Mouse (Mus musculus) forebrain, postnatal 0 days (tissue): ENCODE data around the gene Nanos1. TPM values are rescaled to one million over a fixed set of nuclear protein-coding genes. Genes with fewer than 3 reads are reported as not detected.

Experiments used
- ATAC-seq: fragments of 200-750 bp; cut with Nextera tagmentation; 2 replicates; pipeline ENCODE4 v1.8.0; 2017; ENCODE audit warnings: mild to moderate bottlenecking, moderate library complexity
- DNase-seq: peaks from one replicate; pipeline ENCODE4 v3.0.0-alpha.2; 2015
- H3K27ac ChIP-seq: fragments of 300-500 bp; sonication (generic); 2 replicates; pipeline ENCODE4 v1.5.1; 2014; ENCODE audit warnings: low read depth, mild to moderate bottlenecking, antibody characterized with exemption, low read length, moderate library complexity, mixed read lengths
- H3K27me3 ChIP-seq: fragments of 300-500 bp; sonication (generic); 2 replicates; pipeline ENCODE4 v1.6.1; 2014; ENCODE audit warnings: mild to moderate bottlenecking, low read length, mixed read lengths; ENCODE audit not compliant: insufficient read depth
- H3K36me3 ChIP-seq: fragments of 300-500 bp; sonication (generic); 2 replicates; pipeline ENCODE4 v1.6.1; 2014; ENCODE audit warnings: mild to moderate bottlenecking, moderate library complexity; ENCODE audit not compliant: insufficient read depth
- H3K4me1 ChIP-seq: fragments of 300-500 bp; sonication (generic); 2 replicates; pipeline ENCODE4 v1.6.1; 2014; ENCODE audit warnings: antibody characterized with exemption; ENCODE audit not compliant: insufficient read depth
- H3K4me2 ChIP-seq: fragments of 300-500 bp; sonication (generic); 2 replicates; pipeline ENCODE4 v1.6.1; 2014; ENCODE audit warnings: low read depth, mild to moderate bottlenecking, moderate library complexity
- H3K4me3 ChIP-seq: fragments of 300-500 bp; sonication (generic); 2 replicates; pipeline ENCODE4 v1.5.1; 2014; ENCODE audit warnings: low read depth, low read length, mixed read lengths
- H3K9ac ChIP-seq: fragments of 300-500 bp; sonication (generic); 2 replicates; pipeline ENCODE4 v1.6.1; 2014; ENCODE audit warnings: mild to moderate bottlenecking
- H3K9me3 ChIP-seq: fragments of 300-500 bp; sonication (generic); 2 replicates; pipeline ENCODE4 v1.6.1; 2016; ENCODE audit warnings: low read length
- CTCF ChIP-seq: sonication (generic); IDR thresholded peaks from 2 replicates; pipeline ENCODE4 v1.5.1; 2016; ENCODE audit warnings: antibody characterized with exemption, control low read depth, low read depth
- WGBS: fragments of 180-500 bp; shearing (Covaris S2); extraction: QIAGEN DNeasy Blood & Tissue Kit; methylation state at CpG from one replicate; pipeline ENCODE4 v1.1.7; 2014; 5-methylcytosine and 5-hydroxymethylcytosine counted together
- polyA plus RNA-seq: library from polyadenylated mRNA; unstranded; fragments of >200 nt; fragmentation: Nextera tagmentation; extraction: Ambion mirVana; gene quantifications from 2 replicates; pipeline ENCODE4 v1.2.1, GENCODE M21; 2015
- total RNA-seq: library from RNA; depleted of rRNA; stranded (reverse); fragments of >200 nt; gene quantifications from 2 replicates; pipeline ENCODE4 v1.2.3, GENCODE M21; 2014

Nanos1 gene
- total and polyA plus RNA-seq, 2 experiments from 2014 or later, result 16.5 to 39.8 TPM

GRCm38 (mm10) chr19:60788214-60788960 lies 32.6 kb downstream of the Nanos1 start:
- H3K27me3 ChIP-seq, result no peaks in the 10 kb centered on the region
- no peaks in the 10 kb centered on the region for H3K9me3 ChIP-seq
- H3K4me2 ChIP-seq, result peak overlapping the region; percentile 74
- H3K36me3 ChIP-seq, result no peaks in the 10 kb centered on the region
- WGBS, result 42% methylated on average over 6 of the region's 6 CpGs
- DNase-seq (no peak), ATAC-seq (no peak)
- no peak for TF ChIP-seq CTCF
- no peak overlapping the region for H3K9ac ChIP-seq
- peak overlapping the region; percentile 66 for H3K4me3 ChIP-seq
- peaks cover 20% of the 10 kb centered on the region for H3K4me1 ChIP-seq
- H3K27ac ChIP-seq, result no peak overlapping the region

GRCm38 (mm10) chr19:60789452-60789851 lies 33.7 kb downstream of the Nanos1 start:
- no peak for DNase-seq
- H3K9me3 ChIP-seq, result no peaks in the 10 kb centered on the region
- TF ChIP-seq CTCF, result no peak
- H3K27ac ChIP-seq, result peak overlapping the region; percentile 98
- H3K27me3 ChIP-seq, result no peaks in the 10 kb centered on the region
- ATAC-seq, result no peak
- H3K4me3 ChIP-seq, result peak overlapping the region; percentile 66
- WGBS, result 2% methylated on average over 7 of the region's 7 CpGs
- H3K4me1 ChIP-seq, result peaks cover 20% of the 10 kb centered on the region
- H3K4me2 ChIP-seq, result peak overlapping the region; percentile 74
- H3K9ac ChIP-seq, result peak overlapping the region; percentile 99
- no peaks in the 10 kb centered on the region for H3K36me3 ChIP-seq

- ATAC-seq (peak; percentile 66), DNase-seq (no peak)
- H3K9me3 ChIP-seq, result no peaks in the 10 kb centered on the region
- peaks cover 20% of the 10 kb centered on the region for H3K4me1 ChIP-seq
- H3K27ac ChIP-seq, result peak overlapping the region; percentile 98
- 3% methylated on average over 56 of the region's 60 CpGs for WGBS
- peak overlapping the region; percentile 66 for H3K4me3 ChIP-seq
- H3K9ac ChIP-seq, result peak overlapping the region; percentile 99
- no peak for TF ChIP-seq CTCF
- H3K4me2 ChIP-seq, result peak overlapping the region; percentile 74
- H3K36me3 ChIP-seq, result no peaks in the 10 kb centered on the region
- no peaks in the 10 kb centered on the region for H3K27me3 ChIP-seq
Observed at GRCm38 (mm10) chr19:60789919-60790506, 34.2 kb downstream of the Nanos1 start.

- peak within 1 kb of the TSS; percentile 66 for H3K4me3 ChIP-seq
- DNase-seq, result peak; percentile 98
- TF ChIP-seq CTCF, result peak; percentile 23; the same call in 1 of the 2 replicates
Observed at GRCm38 (mm10) chr19:60790551-60791161, 34.9 kb downstream of the Nanos1 start, which contains the start of gene Eif3a. Gene Eif3a (minus strand): TSS chr19:60790658.

GRCm38 (mm10) chr19:60791164-60791563 lies 35.4 kb downstream of the Nanos1 start:
- Histone ChIP-seq H3K9me3 (no peaks in the 10 kb centered on the region), H3K9ac (peak overlapping the region; percentile 99), H3K4me2 (peak overlapping the region; percentile 74), H3K36me3 (no peaks in the 10 kb centered on the region), H3K4me3 (peak overlapping the region; percentile 66), H3K27me3 (no peaks in the 10 kb centered on the region), H3K4me1 (peaks cover 20% of the 10 kb centered on the region), H3K27ac (peak overlapping the region; percentile 98)
- DNase-seq, result no peak
- no peak for ATAC-seq
- 13% methylated on average over 9 of the region's 9 CpGs for WGBS
- TF ChIP-seq CTCF, result no peak

More at GRCm38 (mm10) chr19:60790551-60791161, 34.9 kb downstream of the Nanos1 start, which contains the start of gene Eif3a:
- no peaks in the 10 kb centered on the region for H3K27me3 ChIP-seq
- H3K4me1 ChIP-seq, result peaks cover 20% of the 10 kb centered on the region
- H3K9me3 ChIP-seq, result no peaks in the 10 kb centered on the region
- ATAC-seq, result peak; percentile 96
- H3K27ac ChIP-seq, result peak within 1 kb of the TSS; percentile 98
- H3K36me3 ChIP-seq, result no peaks in the 10 kb centered on the region
- H3K9ac ChIP-seq, result peak within 1 kb of the TSS; percentile 99
- peak within 1 kb of the TSS; percentile 74 for H3K4me2 ChIP-seq
- WGBS, result under 1% methylated on average over 51 of the region's 57 CpGs

GRCm38 (mm10) chr19:60793170-60793707 lies 37.5 kb downstream of the Nanos1 start:
- Histone ChIP-seq H3K36me3 (no peaks in the 10 kb centered on the region), H3K9ac (no peak overlapping the region), H3K4me1 (peaks cover 14% of the 10 kb centered on the region), H3K9me3 (no peaks in the 10 kb centered on the region), H3K27ac (no peak overlapping the region), H3K4me3 (no peak overlapping the region), H3K27me3 (no peaks in the 10 kb centered on the region), H3K4me2 (no peak overlapping the region)
- WGBS, result 81% methylated on average over 2 of the region's 2 CpGs
- no peak for DNase-seq
- ATAC-seq, result no peak
- no peak for TF ChIP-seq CTCF
